Comparison of ENCODE assay signal across 8 mouse cellular contexts in the genomic region with DNA sequence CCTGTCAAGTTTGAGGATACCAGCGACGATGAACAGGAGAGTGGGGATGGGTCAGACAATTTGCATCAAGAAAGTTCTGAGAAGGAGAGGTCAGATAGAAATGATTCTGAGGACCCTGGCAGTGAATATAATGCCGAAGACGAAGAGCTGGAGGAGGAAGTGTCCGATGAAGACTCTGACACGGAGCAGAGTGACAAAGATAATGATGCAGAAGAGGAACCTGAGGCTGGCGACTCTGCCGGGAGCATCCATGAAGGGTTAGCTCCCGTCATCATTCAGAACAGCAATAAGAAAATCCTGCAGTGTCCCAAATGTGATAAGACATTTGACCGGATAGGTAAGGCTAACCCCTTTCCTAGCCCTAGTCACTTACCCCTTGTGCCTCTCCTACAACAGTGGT. TPM values are rescaled to one million over a fixed set of nuclear protein-coding genes. Genes with fewer than 3 reads are reported as not detected.
A peak's percentile ranks its signal among the peaks of the same experiment; 100 is the strongest.
DNase-seq lines count a peak whose midpoint lies in the region; ATAC-seq and TF ChIP-seq lines count a peak whose summit lies in the region.

No protein-coding gene starts in this region.

- no peaks in the 10 kb centered on the region for H3K9me3 ChIP-seq in E14TG2a.4 (ENCODE audit: low read length)
- H3K9me3 ChIP-seq in hindbrain, embryonic 10.5 days = no peaks in the 10 kb centered on the region

- no peaks in the 10 kb centered on the region for H3K27me3 ChIP-seq in cerebellum, adult 2 months (ENCODE audit: control insufficient read depth, insufficient read depth, low read length)
- H3K27me3 ChIP-seq in E14TG2a.4 (ENCODE audit: insufficient read depth, low read length) = no peaks in the 10 kb centered on the region; the same call in 1 of the 2 replicates
- no peaks in the 10 kb centered on the region for H3K27me3 ChIP-seq in hindbrain, embryonic 10.5 days (ENCODE audit: insufficient read depth, poor library complexity, severe bottlenecking)

- no peak for TF ChIP-seq POLR2A in cerebellum, adult 2 months (IDR thresholded peaks at IDR 0.05; ENCODE audit: borderline replicate concordance, insufficient read depth, low read length)

- H3K27ac ChIP-seq in cerebellum, adult 2 months (ENCODE audit: insufficient read depth, low read length) = no peak overlapping the region
- no peak overlapping the region for H3K27ac ChIP-seq in hindbrain, embryonic 10.5 days

- H3K36me3 ChIP-seq in E14TG2a.4 (ENCODE audit: insufficient read depth, low read length) = peaks cover 31% of the 10 kb centered on the region
- peaks cover 18% of the 10 kb centered on the region for H3K36me3 ChIP-seq in hindbrain, embryonic 10.5 days

- peaks cover 6% of the 10 kb centered on the region; the same call in 1 of the 2 replicates for H3K4me1 ChIP-seq in cerebellum, adult 2 months (ENCODE audit: control insufficient read depth, insufficient read depth, low read length)
- peaks cover 48% of the 10 kb centered on the region for H3K4me1 ChIP-seq in E14TG2a.4 (replicated peaks; ENCODE audit: low read depth, low read length)
- peaks cover 48% of the 10 kb centered on the region for H3K4me1 ChIP-seq in hindbrain, embryonic 10.5 days (replicated peaks)

- TF ChIP-seq CTCF in cerebellum, adult 2 months (IDR thresholded peaks at IDR 0.05; ENCODE audit: borderline replicate concordance, insufficient read depth, low read depth, low read length) = no peak
- TF ChIP-seq CTCF in E14TG2a.4 (conservative IDR thresholded peaks at IDR 0.05; ENCODE audit: low read length) = no peak

- 29% methylated on average over 10 of the region's 10 CpGs for WGBS in cerebellum, adult 2 months
- WGBS in hindbrain, embryonic 10.5 days = 64% methylated on average over 10 of the region's 10 CpGs

- peak overlapping the region; percentile 15 for H3K4me3 ChIP-seq in cerebellum, adult 2 months (replicated peaks; ENCODE audit: insufficient read depth, low read depth, low read length)
- 0 out of 2 replicates have a peak overlapping the region, but pooled peaks have one; percentile 37 for H3K4me3 ChIP-seq in E14TG2a.4 (replicated peaks; ENCODE audit: low read length)
- peak overlapping the region; percentile 85 for H3K4me3 ChIP-seq in hindbrain, embryonic 10.5 days

- 0 out of 2 replicates have a peak, but pooled peaks have one; percentile 12 for ATAC-seq in megakaryocyte progenitor cell, adult 5-6 weeks (replicated peaks; ENCODE audit: poor library complexity)

- DNase-seq in cerebellum, adult 2 months = no peak
- DNase-seq in cerebellum, adult 11 months = no peak
- no peak for DNase-seq in hindbrain, embryonic 10.5 days (ENCODE audit: low spot score)
- DNase-seq in ovary, postnatal 14 days (ENCODE audit: low spot score) = no peak
- no peak for DNase-seq in frontal cortex, adult 2 months (ENCODE audit: extremely low spot score in 1 of 2, low spot score in 1 of 2)
- DNase-seq in embryo, embryonic 10.5 days (ENCODE audit: low spot score) = no peak

RNA-seq across cellular contexts. Expression of a gene that starts 1.8 kb away (rescaled TPM):
- polyA plus RNA-seq in cerebellum, adult 2 months (2012; rRNA removed) = 7.4 and 7.7 TPM in 2 replicates
- polyA plus RNA-seq in hindbrain, embryonic 10.5 days (2016; fragmentation: Nextera tagmentation; extraction: Ambion mirVana) = 9.0 and 11.2 TPM in 2 replicates
- 12.0 and 14.5 TPM in 2 replicates for total RNA-seq in megakaryocyte progenitor cell, adult 5-6 weeks (2015)
- 18.2 and 18.8 TPM in 2 replicates for total RNA-seq in megakaryocyte progenitor cell, adult 5-6 weeks (2017)
- 8.2 and 9.0 TPM in 2 replicates for polyA plus RNA-seq in frontal cortex, adult 2 months (2012; rRNA removed)

RNA-seq across cellular contexts. Expression of a gene that starts 30.6 kb away (rescaled TPM):
- polyA plus RNA-seq in cerebellum, adult 2 months (2012; rRNA removed) = 0.07 and 0.32 TPM in 2 replicates
- 16.5 and 22.1 TPM in 2 replicates for polyA plus RNA-seq in hindbrain, embryonic 10.5 days (2016; fragmentation: Nextera tagmentation; extraction: Ambion mirVana)
- total RNA-seq in megakaryocyte progenitor cell, adult 5-6 weeks (2015) = 21.9 and 25.8 TPM in 2 replicates
- total RNA-seq in megakaryocyte progenitor cell, adult 5-6 weeks (2017) = 24.4 and 29.7 TPM in 2 replicates
- polyA plus RNA-seq in frontal cortex, adult 2 months (2012; rRNA removed) = 0.28 and 0.34 TPM in 2 replicates

RNA-seq across cellular contexts. Expression of a gene that starts 47.0 kb away (rescaled TPM):
- 0.21 and 0.25 TPM in 2 replicates for polyA plus RNA-seq in cerebellum, adult 2 months (2012; rRNA removed)
- 1.3 and 1.7 TPM in 2 replicates for polyA plus RNA-seq in hindbrain, embryonic 10.5 days (2016; fragmentation: Nextera tagmentation; extraction: Ambion mirVana)
- total RNA-seq in megakaryocyte progenitor cell, adult 5-6 weeks (2015) = not detected in 2 replicates
- total RNA-seq in megakaryocyte progenitor cell, adult 5-6 weeks (2017) = not detected in 2 replicates
- polyA plus RNA-seq in frontal cortex, adult 2 months (2012; rRNA removed) = 0.23 and 0.34 TPM in 2 replicates

Comparison
In these comparisons a context has a peak if more than half of its experiments do, and no peak if none do; other contexts are left out.
1. H3K4me3 ChIP-seq: peak in every context shown above with its lines; median percentile 85 in hindbrain, embryonic 10.5 days; 37 in E14TG2a.4; 15 in cerebellum, adult 2 months.
2. RNA of a gene that starts 30.6 kb away (polyA plus RNA-seq): 16.5 to 22.1 TPM in hindbrain, embryonic 10.5 days; 0.28 to 0.34 TPM in frontal cortex, adult 2 months and 0.07 to 0.32 TPM in cerebellum, adult 2 months; every median in the first group is over 10 times any median in the second.